ENCODE assay signal across 13 mouse cellular contexts in genomic region chr8:93048510-93049416, GRCm38 (mm10). TPM values are rescaled to one million over a fixed set of nuclear protein-coding genes. Genes with fewer than 3 reads are reported as not detected.
DNase-seq lines count a peak whose midpoint lies in the region; ATAC-seq lines count a peak whose summit lies in the region.
"Had no signal": no experiment of that assay in that cellular context is flagged by ENCODE, and none has a peak within 500 bp of the region (broad histone marks: within the 10 kb centered on the region; RNA-seq: fewer than 3 reads in every experiment).

No protein-coding gene starts in this region.

- no peak for ATAC-seq in erythroid progenitor cell, adult 5-6 weeks (replicated peaks; ENCODE audit: low FRiP score, poor library complexity, severe bottlenecking)

- DNase-seq in heart, adult 18-20 months = peak; percentile 19 to 28
- DNase-seq in heart, embryonic 10.5 days (ENCODE audit: low spot score) = no peak
- peak; percentile 17 for DNase-seq in left cerebral cortex, adult 11 months (ENCODE audit: low spot score)
- no peak for DNase-seq in left cerebral cortex, postnatal 4 days
- DNase-seq in Muller cell, postnatal 12 days (ENCODE audit: inconsistent ontology term) = peak; percentile 33
- DNase-seq in heart, postnatal 4 days = peak; percentile 9
- DNase-seq: cerebellum, adult 9-11 months; gastrocnemius, postnatal 10 days; thymus, postnatal 4 days had no signal

- H3K4me3 ChIP-seq in heart, embryonic 10.5 days = no peak overlapping the region
- H3K4me3 ChIP-seq: hindbrain, embryonic 12.5 days had no signal

- no peaks in the 10 kb centered on the region for H3K4me1 ChIP-seq in heart, embryonic 10.5 days
- H3K4me1 ChIP-seq: hindbrain, embryonic 12.5 days had no signal

- no peaks in the 10 kb centered on the region for H3K9me3 ChIP-seq in heart, embryonic 10.5 days
- H3K9me3 ChIP-seq: hindbrain, embryonic 12.5 days had no signal

- H3K27ac ChIP-seq in heart, embryonic 10.5 days = no peak overlapping the region
- H3K27ac ChIP-seq: hindbrain, embryonic 12.5 days had no signal

- H3K36me3 ChIP-seq in heart, embryonic 10.5 days = no peaks in the 10 kb centered on the region
- H3K36me3 ChIP-seq: hindbrain, embryonic 12.5 days had no signal

- 70% methylated on average over 4 of the region's 4 CpGs for WGBS in heart, embryonic 10.5 days

- intact Hi-C loops in left cerebral cortex, postnatal 4 days (cut with DNase I) = no loop called here

- H3K27me3 ChIP-seq in heart, embryonic 10.5 days (ENCODE audit: insufficient read depth, poor library complexity, severe bottlenecking) = no peaks in the 10 kb centered on the region
- H3K27me3 ChIP-seq: hindbrain, embryonic 12.5 days had no signal

RNA-seq across cellular contexts. Expression of gene Ces1a, which starts 0.8 kb away (rescaled TPM):
- total RNA-seq in heart, adult 18-20 months (2021) = not detected
- 0.16 TPM in 1 of 2 replicates, not detected in the other for polyA plus RNA-seq in heart, embryonic 10.5 days (2016; fragmentation: Nextera tagmentation; extraction: Ambion mirVana)
- not detected for total RNA-seq in left cerebral cortex, postnatal 4 days (2021)
- not detected for total RNA-seq in heart, postnatal 4 days (2021)
- not detected in 2 replicates for total RNA-seq in erythroid progenitor cell, adult 5-6 weeks (2015; ENCODE audit: low replicate concordance)
- total RNA-seq in erythroid progenitor cell, adult 5-6 weeks (2017; ENCODE audit: low replicate concordance) = not detected in 2 replicates
- total RNA-seq: gastrocnemius, postnatal 10 days; megakaryocyte progenitor cell, adult 5-6 weeks had no signal
- polyA plus RNA-seq: hindbrain, embryonic 12.5 days; limb, embryonic 11.5 days had no signal

RNA-seq across cellular contexts. Expression of gene Ces1b, which starts 31.1 kb away (rescaled TPM):
- not detected for total RNA-seq in heart, adult 18-20 months (2021)
- not detected in 2 replicates for polyA plus RNA-seq in heart, embryonic 10.5 days (2016; fragmentation: Nextera tagmentation; extraction: Ambion mirVana)
- total RNA-seq in left cerebral cortex, postnatal 4 days (2021) = not detected
- total RNA-seq in heart, postnatal 4 days (2021) = not detected
- total RNA-seq in erythroid progenitor cell, adult 5-6 weeks (2015; ENCODE audit: low replicate concordance) = not detected in 2 replicates
- total RNA-seq in erythroid progenitor cell, adult 5-6 weeks (2017; ENCODE audit: low replicate concordance) = not detected in 2 replicates
- total RNA-seq: gastrocnemius, postnatal 10 days; megakaryocyte progenitor cell, adult 5-6 weeks had no signal
- polyA plus RNA-seq: hindbrain, embryonic 12.5 days; limb, embryonic 11.5 days had no signal

Comparison
In these comparisons a context has a peak if more than half of its experiments do, and no peak if none do; other contexts are left out.
1. DNase-seq: peak in heart, adult 18-20 months (2 of 2), left cerebral cortex, adult 11 months (single experiment), Muller cell, postnatal 12 days (single experiment) and heart, postnatal 4 days (single experiment); none in heart, embryonic 10.5 days (single experiment) and left cerebral cortex, postnatal 4 days (single experiment).